Mouse (Mus musculus): ENCODE measurements at regions not wholly inside any gene's neighbourhood (a gene's known extent, or its start where the extent isn't known, plus 50 kb on each side); places are given as distances from the start of the nearest gene placed in this dataset.

- peak; percentile 21 to 25 for DNase-seq (ENCODE audit: low spot score in 2 of 2)
These were observed 326.6 kb downstream of the Gm597 start for GRCm38 (mm10) chr1:28453469-28453868.

GRCm38 (mm10) chr1:28425371-28425770 lies 354.7 kb downstream of the Gm597 start:
- no peak for DNase-seq (ENCODE audit: low spot score in 2 of 2)

Measured in right cerebral cortex, postnatal 10 days (tissue).